Mouse (Mus musculus): ENCODE data around the gene Pkm. TPM values are rescaled to one million over a fixed set of nuclear protein-coding genes. Genes with fewer than 3 reads are reported as not detected.
A peak's percentile ranks its signal among the peaks of the same experiment; 100 is the strongest.

Gene Pkm
- polyA plus RNA-seq, 1 experiment from 2014 or later = 1,208 TPM

GRCm38 (mm10) chr9:59691635-59692094 lies 35.5 kb downstream of the Pkm start:
- Histone ChIP-seq H3K27ac (peak overlapping the region; percentile 64), H3K27me3 (replicated peaks) (no peaks in the 10 kb centered on the region), H3K4me3 (replicated peaks) (peak overlapping the region; percentile 32), H3K4me2 (replicated peaks) (peak overlapping the region; percentile 75), H3K4me1 (replicated peaks) (peaks cover 28% of the 10 kb centered on the region), H3K9me3 (no peaks in the 10 kb centered on the region), H3K36me3 (no peaks in the 10 kb centered on the region), H3K9ac (peak overlapping the region; percentile 36; the same call in 1 of the 2 replicates)
- peak; percentile 87 for ATAC-seq
- WGBS = 6% methylated on average over 23 of the region's 23 CpGs

- Histone ChIP-seq H3K27ac (peak overlapping the region; percentile 64), H3K4me1 (replicated peaks) (peaks cover 28% of the 10 kb centered on the region), H3K4me3 (replicated peaks) (peak overlapping the region; percentile 32), H3K27me3 (replicated peaks) (no peaks in the 10 kb centered on the region), H3K9me3 (no peaks in the 10 kb centered on the region), H3K4me2 (replicated peaks) (peak overlapping the region; percentile 75), H3K36me3 (no peaks in the 10 kb centered on the region), H3K9ac (no peak overlapping the region)
- peak; percentile 50 for ATAC-seq
- whole genome bisulfite sequencing = 42% methylated on average over 9 of the region's 9 CpGs
Observed at GRCm38 (mm10) chr9:59692145-59692544, 36.0 kb downstream of the Pkm start.

GRCm38 (mm10) chr9:59694571-59695450 lies 38.6 kb downstream of the Pkm start:
- Histone ChIP-seq H3K4me1 (replicated peaks) (peaks cover 28% of the 10 kb centered on the region), H3K27me3 (replicated peaks) (no peaks in the 10 kb centered on the region), H3K9me3 (no peaks in the 10 kb centered on the region), H3K36me3 (no peaks in the 10 kb centered on the region), H3K9ac (0 out of 2 replicates have a peak overlapping the region, but pooled peaks have one; percentile 18), H3K4me2 (replicated peaks) (0 out of 2 replicates have a peak overlapping the region, but pooled peaks have one; percentile 9), H3K4me3 (replicated peaks) (no peak overlapping the region), H3K27ac (0 out of 2 replicates have a peak overlapping the region, but pooled peaks have one; percentile 22)
- 31% methylated on average over 16 of the region's 16 CpGs for WGBS
- peak; percentile 21 for ATAC-seq

- WGBS = 32% methylated on average over 3 of the region's 3 CpGs
- no peak for ATAC-seq
- Histone ChIP-seq H3K9me3 (no peaks in the 10 kb centered on the region), H3K4me2 (replicated peaks) (no peak overlapping the region), H3K36me3 (no peaks in the 10 kb centered on the region), H3K4me3 (replicated peaks) (no peak overlapping the region), H3K4me1 (replicated peaks) (peaks cover 28% of the 10 kb centered on the region), H3K27ac (no peak overlapping the region), H3K9ac (0 out of 2 replicates have a peak overlapping the region, but pooled peaks have one; percentile 18), H3K27me3 (replicated peaks) (no peaks in the 10 kb centered on the region)
Observed at GRCm38 (mm10) chr9:59695451-59695813, 39.3 kb downstream of the Pkm start.

GRCm38 (mm10) chr9:59696381-59696780 lies 40.2 kb downstream of the Pkm start:
- Histone ChIP-seq H3K9me3 (no peaks in the 10 kb centered on the region), H3K36me3 (no peaks in the 10 kb centered on the region), H3K4me3 (replicated peaks) (no peak overlapping the region), H3K27ac (no peak overlapping the region), H3K9ac (no peak overlapping the region), H3K27me3 (replicated peaks) (no peaks in the 10 kb centered on the region), H3K4me2 (replicated peaks) (no peak overlapping the region), H3K4me1 (replicated peaks) (peaks cover 26% of the 10 kb centered on the region)
- ATAC-seq = no peak
- WGBS = 74% methylated on average over 3 of the region's 3 CpGs

GRCm38 (mm10) chr9:59701094-59701493 lies 44.9 kb downstream of the Pkm start:
- no peaks in the 10 kb centered on the region for H3K27me3 ChIP-seq (replicated peaks)
- H3K4me1 ChIP-seq (replicated peaks) = 0 out of 2 replicates have a peak, but pooled peaks cover 1% of the 10 kb centered on the region
- H3K9ac ChIP-seq = no peak overlapping the region
- H3K9me3 ChIP-seq = no peaks in the 10 kb centered on the region
- H3K27ac ChIP-seq = no peak overlapping the region
- no peak for ATAC-seq
- WGBS = 89% methylated on average over 7 of the region's 7 CpGs
- no peak overlapping the region for H3K4me2 ChIP-seq (replicated peaks)
- no peaks in the 10 kb centered on the region for H3K36me3 ChIP-seq
- H3K4me3 ChIP-seq (replicated peaks) = no peak overlapping the region

- no peak overlapping the region for H3K4me3 ChIP-seq (replicated peaks)
- peak; percentile 67; the same call in 1 of the 2 replicates for ATAC-seq
- 0 out of 2 replicates have a peak, but pooled peaks cover 7% of the 10 kb centered on the region for H3K4me1 ChIP-seq (replicated peaks)
- H3K27me3 ChIP-seq (replicated peaks) = no peaks in the 10 kb centered on the region
- no peak overlapping the region for H3K9ac ChIP-seq
- H3K4me2 ChIP-seq (replicated peaks) = no peak overlapping the region
- H3K27ac ChIP-seq = no peak overlapping the region
- WGBS = 54% methylated on average over 6 of the region's 6 CpGs
- no peaks in the 10 kb centered on the region for H3K9me3 ChIP-seq
- H3K36me3 ChIP-seq = no peaks in the 10 kb centered on the region
Observed at GRCm38 (mm10) chr9:59703099-59703498, 46.9 kb downstream of the Pkm start.

- Histone ChIP-seq H3K9me3 (no peaks in the 10 kb centered on the region), H3K27ac (no peak overlapping the region), H3K27me3 (replicated peaks) (no peaks in the 10 kb centered on the region), H3K36me3 (no peaks in the 10 kb centered on the region), H3K9ac (no peak overlapping the region), H3K4me1 (replicated peaks) (0 out of 2 replicates have a peak, but pooled peaks cover 7% of the 10 kb centered on the region), H3K4me2 (replicated peaks) (no peak overlapping the region), H3K4me3 (replicated peaks) (no peak overlapping the region)
- 48% methylated on average over 10 of the region's 10 CpGs for WGBS
- ATAC-seq = 0 out of 2 replicates have a peak, but pooled peaks have one; percentile 39
Observed at GRCm38 (mm10) chr9:59706850-59707825, 51.0 kb downstream of the Pkm start.

GRCm38 (mm10) chr9:59709225-59709624 lies 53.1 kb downstream of the Pkm start:
- Histone ChIP-seq H3K27ac (no peak overlapping the region), H3K4me3 (replicated peaks) (no peak overlapping the region), H3K4me1 (replicated peaks) (0 out of 2 replicates have a peak, but pooled peaks cover 7% of the 10 kb centered on the region), H3K9ac (no peak overlapping the region), H3K27me3 (replicated peaks) (no peaks in the 10 kb centered on the region), H3K4me2 (replicated peaks) (no peak overlapping the region), H3K36me3 (no peaks in the 10 kb centered on the region), H3K9me3 (no peaks in the 10 kb centered on the region)
- ATAC-seq = no peak
- WGBS = 75% methylated on average over 3 of the region's 3 CpGs

GRCm38 (mm10) chr9:59716275-59716898 lies 60.2 kb downstream of the Pkm start:
- no peak overlapping the region for H3K4me3 ChIP-seq (replicated peaks)
- no peaks in the 10 kb centered on the region for H3K36me3 ChIP-seq
- peak; percentile 87 for ATAC-seq
- no peaks in the 10 kb centered on the region for H3K27me3 ChIP-seq (replicated peaks)
- no peak overlapping the region for H3K27ac ChIP-seq
- no peak overlapping the region for H3K4me2 ChIP-seq (replicated peaks)
- no peak overlapping the region for H3K9ac ChIP-seq
- no peaks in the 10 kb centered on the region for H3K9me3 ChIP-seq
- no peaks in the 10 kb centered on the region for H3K4me1 ChIP-seq (replicated peaks)
- 51% methylated on average over 7 of the region's 7 CpGs for WGBS

GRCm38 (mm10) chr9:59718237-59718636 lies 62.1 kb downstream of the Pkm start:
- ATAC-seq = no peak
- 83% methylated on average over 4 of the region's 4 CpGs for WGBS
- H3K27me3 ChIP-seq (replicated peaks) = no peaks in the 10 kb centered on the region

More at GRCm38 (mm10) chr9:59718237-59718636, 62.1 kb downstream of the Pkm start:
- H3K27ac ChIP-seq = no peak overlapping the region
- no peak overlapping the region for H3K4me3 ChIP-seq (replicated peaks)
- peaks cover under 1% of the 10 kb centered on the region; the same call in 1 of the 2 replicates for H3K4me1 ChIP-seq (replicated peaks)
- no peak overlapping the region for H3K4me2 ChIP-seq (replicated peaks)
- H3K36me3 ChIP-seq = no peaks in the 10 kb centered on the region
- no peaks in the 10 kb centered on the region for H3K9me3 ChIP-seq
- no peak overlapping the region for H3K9ac ChIP-seq
